Mouse (Mus musculus): ENCODE results near the gene Selplg.

Gene Selplg

GRCm38 (mm10) chr5:113832490-113832901, at the start of gene Selplg:
TSS of gene Selplg (minus strand) at chr5:113832644.
- no peak for DNase-seq (ENCODE audit: low spot score)

DNA sequence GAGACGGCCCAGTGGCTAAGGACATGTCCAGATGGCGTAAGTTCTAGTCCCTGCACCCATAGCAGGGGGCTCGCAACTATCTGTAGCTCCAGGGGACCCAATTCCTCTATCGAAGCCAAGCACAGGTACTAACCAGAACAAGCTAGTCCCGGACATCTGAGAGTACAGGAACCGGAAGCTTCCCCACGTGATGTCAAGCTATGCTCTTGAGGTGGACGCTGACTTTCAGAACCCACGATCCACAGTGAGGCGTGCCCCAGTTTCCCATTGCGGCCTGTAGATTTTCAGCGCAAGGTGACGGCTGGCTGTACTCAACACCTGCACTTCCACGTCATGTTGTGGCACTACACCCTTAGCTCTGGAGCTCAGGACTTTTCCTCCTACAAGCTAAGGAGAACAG, 48.7 kb upstream of the Selplg start:
- no peak for DNase-seq (ENCODE audit: low spot score)

DNA sequence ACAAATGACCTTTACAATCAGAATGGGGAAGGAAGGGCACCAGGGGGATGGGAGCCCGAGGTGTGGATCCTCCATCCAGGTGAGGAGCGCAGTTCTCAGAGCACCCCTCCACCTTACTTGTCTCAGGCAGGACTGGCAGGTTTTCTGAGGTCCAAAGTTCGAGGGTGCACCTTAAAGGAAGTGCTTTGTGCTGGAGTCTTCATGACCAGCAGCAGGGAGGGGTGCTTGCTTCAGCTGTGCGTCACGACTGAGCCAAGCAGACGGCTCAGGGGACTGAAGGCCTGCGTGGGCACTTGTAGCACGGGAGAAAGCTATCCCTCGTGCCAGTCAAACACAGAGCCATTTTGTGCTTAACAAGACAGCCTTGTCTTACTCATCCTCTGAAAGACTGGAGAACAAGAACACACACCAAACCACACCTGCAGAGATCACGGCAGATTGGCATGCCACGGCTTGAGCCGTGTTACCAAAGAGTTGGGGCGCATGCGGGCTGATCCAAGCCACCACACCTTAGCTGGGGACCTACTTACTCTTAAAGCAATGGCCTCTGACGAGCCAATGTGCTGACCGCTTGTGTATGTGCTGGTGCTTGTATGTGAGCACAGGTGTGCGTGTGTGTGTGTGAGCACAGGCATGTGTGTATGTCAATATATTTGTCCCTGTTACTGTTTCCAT, 46.6 kb upstream of the Selplg start:
- DNase-seq (ENCODE audit: low spot score): no peak

DNA sequence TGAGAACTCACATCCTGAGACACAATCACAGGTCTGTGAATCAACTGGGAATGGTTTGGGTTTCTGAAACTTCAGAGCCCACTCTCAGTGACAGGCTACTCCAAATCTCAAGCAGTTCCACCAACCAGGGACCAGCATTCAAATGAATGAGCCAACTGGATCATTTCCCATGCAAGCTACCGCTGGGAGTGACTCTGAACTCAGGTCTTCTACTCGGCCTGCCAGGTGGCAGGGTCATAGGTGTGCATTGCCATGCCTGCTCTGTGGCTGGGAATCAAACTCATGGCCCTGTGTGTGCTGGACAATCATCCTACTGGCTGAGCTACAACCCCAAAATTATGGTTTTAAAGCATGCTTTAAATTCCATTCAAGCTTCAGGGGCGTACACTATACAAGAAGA, 45.1 kb upstream of the Selplg start:
- no peak for DNase-seq (ENCODE audit: low spot score)

DNA sequence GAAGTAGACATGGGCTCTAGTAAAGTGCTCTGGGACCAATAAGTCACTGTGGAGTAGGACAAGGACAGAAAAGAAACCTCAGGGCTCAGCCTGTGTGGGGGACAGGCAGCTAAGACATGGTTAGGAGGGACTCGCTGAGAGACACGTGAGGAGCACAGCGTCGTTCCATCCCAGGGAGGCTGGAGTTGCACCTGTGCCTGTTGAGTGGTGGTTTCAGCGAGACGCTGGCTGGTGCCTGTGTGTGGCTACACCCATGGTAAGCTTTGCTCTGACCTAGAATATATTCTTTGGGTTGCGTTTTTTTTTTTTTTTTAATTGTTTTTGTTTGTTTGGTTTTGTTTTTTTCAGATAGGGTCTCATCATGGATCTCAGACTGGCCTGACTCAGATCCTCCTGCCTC, 43.7 kb upstream of the Selplg start:
- DNase-seq (ENCODE audit: low spot score): no peak

DNA sequence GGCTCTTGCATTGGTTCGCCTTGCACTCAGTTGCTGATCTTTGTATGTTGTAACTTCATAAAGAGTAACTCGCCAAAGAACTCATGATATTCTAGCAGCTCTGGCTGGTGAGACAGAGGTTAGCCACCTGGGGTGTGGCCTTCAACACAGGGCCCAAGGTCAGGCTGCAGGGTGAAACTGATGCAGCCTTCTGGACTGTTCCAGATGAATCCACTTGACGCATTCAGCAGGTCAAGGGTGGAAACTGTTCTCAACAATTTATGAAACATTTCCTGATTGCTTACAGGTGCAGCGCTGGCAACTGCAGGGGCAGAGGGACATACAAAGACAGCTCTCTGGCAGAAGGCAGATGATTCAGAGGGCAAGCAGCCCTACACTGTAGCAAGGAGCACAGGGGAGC, 43.2 kb upstream of the Selplg start:
- no peak for DNase-seq (ENCODE audit: low spot score)

- DNase-seq (ENCODE audit: low spot score): no peak
Observed at GRCm38 (mm10) chr5:113874063-113875024, 41.9 kb upstream of the Selplg start.

- peak; percentile 31 for DNase-seq (ENCODE audit: low spot score)
Observed at GRCm38 (mm10) chr5:113872936-113873912, 40.8 kb upstream of the Selplg start.

DNA sequence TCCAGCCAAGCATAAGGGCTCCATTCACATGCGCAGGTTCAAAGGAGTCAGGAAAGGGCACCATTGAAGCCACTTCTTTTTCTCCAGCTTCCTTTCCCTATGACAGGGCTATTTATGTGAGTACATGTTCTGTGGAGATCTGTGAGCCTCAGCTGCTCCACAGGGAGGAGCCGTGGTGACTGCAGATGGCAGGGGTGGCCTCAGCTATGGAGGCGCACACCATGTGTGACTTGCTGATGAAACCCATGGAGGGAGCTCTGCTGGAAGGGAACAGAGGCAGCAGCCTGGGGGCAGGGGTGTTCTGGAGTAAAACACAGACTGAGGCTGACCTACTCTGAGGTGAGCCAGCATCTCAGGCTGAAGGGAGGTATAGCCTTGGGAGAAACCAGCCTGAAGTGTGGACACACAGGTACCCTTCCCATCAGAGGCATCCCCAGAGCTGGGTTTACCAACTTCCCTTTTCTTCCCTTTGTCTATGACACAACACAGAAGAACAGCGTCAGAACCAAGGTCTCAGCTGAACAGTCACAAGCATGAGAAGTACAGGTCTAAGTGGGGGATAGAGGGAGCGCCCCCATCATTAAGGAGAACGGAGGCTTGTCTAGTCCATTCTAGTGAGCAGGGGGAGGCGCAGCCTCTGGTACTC, 39.6 kb upstream of the Selplg start:
- DNase-seq (ENCODE audit: low spot score): no peak

DNA sequence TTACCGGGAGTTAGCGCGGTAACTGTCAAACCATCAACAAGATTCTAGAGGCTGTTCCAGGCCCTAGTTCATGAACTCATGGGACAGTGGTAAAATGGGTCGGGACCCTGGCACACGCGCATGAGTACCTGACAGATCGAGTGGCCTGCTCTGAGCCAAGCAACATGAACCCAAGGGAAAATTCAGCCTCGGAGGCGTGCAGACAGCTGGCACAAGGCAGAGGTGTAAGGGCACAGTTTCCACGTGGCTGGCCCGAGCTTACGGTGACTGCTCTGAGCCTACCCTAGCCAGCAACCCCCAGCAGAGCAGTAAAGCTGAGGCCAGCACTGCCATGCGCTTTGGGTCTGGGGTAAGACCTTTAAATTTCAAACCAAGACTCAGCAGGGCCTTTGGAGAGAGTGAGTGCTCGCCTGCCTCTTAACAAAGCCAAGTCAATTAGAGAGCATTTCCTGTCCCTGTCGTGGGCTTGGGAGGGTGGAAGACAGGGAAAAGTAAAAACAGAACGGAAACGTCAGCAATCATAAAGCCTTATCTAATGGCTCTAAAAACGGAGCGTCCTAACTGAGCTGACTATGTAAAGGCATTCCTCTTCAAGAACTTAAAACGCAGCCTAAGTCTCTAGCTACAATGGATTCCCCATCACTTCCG, 38.1 kb upstream of the Selplg start:
- DNase-seq (ENCODE audit: low spot score): no peak

- no peak for DNase-seq (ENCODE audit: low spot score)
Observed at GRCm38 (mm10) chr5:113869132-113869531, 36.7 kb upstream of the Selplg start.

DNA sequence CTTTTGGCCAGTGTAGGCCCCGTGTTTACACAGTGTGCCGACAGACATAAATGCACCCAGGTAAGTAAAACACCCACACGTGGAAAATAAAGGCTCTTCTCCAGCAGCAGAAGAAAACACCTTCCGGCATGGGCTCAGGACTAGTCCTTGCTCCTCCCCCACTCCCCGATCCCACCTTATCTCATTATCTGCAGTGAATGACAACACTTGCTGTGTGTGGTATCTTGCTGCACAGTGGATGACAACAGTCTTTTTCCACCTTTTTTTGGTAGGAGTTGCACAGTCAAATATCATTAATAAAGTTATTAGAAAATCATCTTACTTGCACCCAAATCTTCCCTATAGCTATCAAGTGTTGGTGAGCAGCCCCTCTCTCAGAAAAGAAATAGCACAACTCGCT, 32.5 kb upstream of the Selplg start:
- no peak for DNase-seq (ENCODE audit: low spot score)

- DNase-seq (ENCODE audit: low spot score): no peak
Observed at GRCm38 (mm10) chr5:113863994-113864393, 31.6 kb upstream of the Selplg start.

DNA sequence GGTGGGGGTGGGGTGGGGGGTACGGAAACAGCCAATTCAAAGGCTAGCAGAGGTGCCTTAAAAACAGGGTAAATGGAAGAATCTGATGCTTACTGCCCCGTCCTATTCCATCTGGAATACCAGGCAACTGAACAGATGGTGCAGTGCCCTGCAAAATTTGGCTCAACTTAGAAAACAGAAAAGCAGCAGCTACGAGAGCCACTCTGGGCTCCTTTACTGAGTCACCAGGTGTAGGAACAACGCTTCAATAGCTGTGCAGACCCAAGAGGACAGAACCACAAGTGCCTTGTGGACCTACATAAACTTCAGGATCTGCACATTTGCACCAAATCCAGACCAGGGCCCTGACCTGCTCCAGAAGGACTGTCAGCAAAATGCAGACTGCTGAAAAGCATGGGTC, 30.0 kb upstream of the Selplg start:
- no peak for DNase-seq (ENCODE audit: low spot score)

GRCm38 (mm10) chr5:113861294-113861693, 28.9 kb upstream of the Selplg start:
- DNase-seq (ENCODE audit: low spot score): no peak

GRCm38 (mm10) chr5:113858971-113859370, 26.5 kb upstream of the Selplg start:
- no peak for DNase-seq (ENCODE audit: low spot score)

DNA sequence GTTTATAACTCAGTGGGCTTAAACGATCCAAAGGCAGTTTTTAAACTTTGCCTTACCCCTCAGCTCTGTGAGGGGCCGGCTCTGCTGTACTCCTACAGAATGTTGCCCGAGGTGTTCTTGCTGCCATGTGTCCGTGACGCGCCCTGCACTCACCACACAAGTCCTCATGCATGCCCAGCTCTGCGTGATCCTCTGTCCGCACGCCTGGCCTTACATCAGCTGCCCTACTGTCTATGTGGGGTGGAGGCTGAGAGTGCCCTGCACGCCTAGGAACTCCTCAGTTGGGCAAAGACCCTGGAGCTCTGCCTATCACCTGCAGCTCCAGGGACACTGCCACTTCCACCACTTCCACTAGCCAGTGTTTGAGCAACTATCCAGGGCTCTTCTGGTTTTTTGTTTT, 26.1 kb upstream of the Selplg start:
- no peak for DNase-seq (ENCODE audit: low spot score)

GRCm38 (mm10) chr5:113857631-113858030, 25.2 kb upstream of the Selplg start:
- no peak for DNase-seq (ENCODE audit: low spot score)

DNA sequence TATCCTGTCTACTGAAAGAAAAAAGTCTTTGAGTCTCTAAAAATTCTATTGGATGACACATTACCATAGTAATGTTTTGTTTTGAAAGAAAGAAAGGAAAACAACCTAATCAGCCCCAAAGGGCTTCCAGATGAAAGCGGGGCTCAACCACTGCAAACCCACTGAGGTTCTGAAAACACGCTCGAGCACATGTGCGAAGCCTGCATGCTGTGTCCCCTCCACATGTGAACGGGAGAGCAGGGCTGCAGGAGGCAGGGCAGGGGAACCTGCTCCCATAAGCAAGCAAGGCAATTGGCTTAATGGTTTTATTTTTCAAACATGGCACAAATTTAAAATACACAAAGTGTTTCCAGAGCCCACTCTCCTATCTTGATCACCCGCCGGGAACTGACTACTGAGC, 24.2 kb upstream of the Selplg start:
- DNase-seq (ENCODE audit: low spot score): no peak

GRCm38 (mm10) chr5:113855696-113856095, 23.3 kb upstream of the Selplg start:
- no peak for DNase-seq (ENCODE audit: low spot score)

- no peak for DNase-seq (ENCODE audit: low spot score)
Observed at GRCm38 (mm10) chr5:113855117-113855516, 22.7 kb upstream of the Selplg start.

Data from ovary, postnatal 14 days (tissue).